Mouse (Mus musculus) CH12.LX (cell line): ENCODE measurements around the gene Prim2.

ENCODE experiments used
- CTCF ChIP-seq, 2 experiments: IDR thresholded peaks in 1 of 2; conservative IDR thresholded peaks in 1 of 2; 2 replicates each; pipeline ENCODE4 v1.5.1; 2011 to 2012; ENCODE audit warnings: low read depth in 2 of 2, low read length in 2 of 2, improper control_type of control experiment in 1 of 2, inconsistent platforms in 1 of 2, mild to moderate bottlenecking in 1 of 2, moderate library complexity in 1 of 2
- E2F4 ChIP-seq: IDR thresholded peaks from 2 replicates; pipeline ENCODE4 v1.6.1; 2011; ENCODE audit warnings: low read depth, low read length, improper control_type of control experiment; ENCODE audit not compliant: insufficient replicate concordance
- EP300 ChIP-seq: IDR thresholded peaks from 2 replicates; pipeline ENCODE4 v1.6.1; 2011; ENCODE audit warnings: low read length, improper control_type of control experiment
- IRF4 ChIP-seq: IDR thresholded peaks from 2 replicates; pipeline ENCODE4 v1.6.1; 2014; ENCODE audit warnings: low read depth, mild to moderate bottlenecking, inconsistent platforms, low read length, improper control_type of control experiment
- JUN ChIP-seq: IDR thresholded peaks from 2 replicates; pipeline ENCODE4 v1.6.1; 2011; ENCODE audit warnings: low read depth, mild to moderate bottlenecking, low read length, improper control_type of control experiment, moderate library complexity; ENCODE audit not compliant: insufficient read depth
- MXI1 ChIP-seq: IDR thresholded peaks from 2 replicates; pipeline ENCODE4 v1.6.1; 2011; ENCODE audit warnings: mild to moderate bottlenecking, low read depth, low read length, improper control_type of control experiment
- RCOR1 ChIP-seq: conservative IDR thresholded peaks from 2 replicates; pipeline ENCODE4 v1.6.1; 2012; ENCODE audit warnings: low read depth, mild to moderate bottlenecking, inconsistent platforms, low read length, improper control_type of control experiment
- SIN3A ChIP-seq: IDR thresholded peaks from 2 replicates; pipeline ENCODE4 v1.6.1; 2012; ENCODE audit warnings: low read length, improper control_type of control experiment, inconsistent platforms
- SMC3 ChIP-seq: IDR thresholded peaks from 2 replicates; pipeline ENCODE4 v1.6.1; 2011; ENCODE audit warnings: low read depth, low read length, improper control_type of control experiment

GRCm38 (mm10) chr1:33712026-33712425 is 42.4 kb upstream of the Prim2 start:
- TF ChIP-seq E2F4 (no peak), CTCF (conservative IDR thresholded peaks at IDR 0.05 in 1 of 2, IDR thresholded peaks at IDR 0.05 in 1 of 2; ENCODE audit: low read depth in 2 of 2, low read length in 2 of 2) (no peak), RCOR1 (no peak), EP300 (no peak), JUN (no peak), IRF4 (no peak), SIN3A (no peak), SMC3 (no peak), MXI1 (no peak)
